Mouse (Mus musculus) frontal cortex, postnatal 10 days (tissue): Measurements from ENCODE around the gene Trim21.

Experiments
- DNase-seq, 2 experiments: peaks; one replicate each; pipeline ENCODE4 v3.0.0; 2022; ENCODE audit warnings: low spot score in 2 of 2, mixed read lengths in 1 of 2

The Trim21 gene

DNA sequence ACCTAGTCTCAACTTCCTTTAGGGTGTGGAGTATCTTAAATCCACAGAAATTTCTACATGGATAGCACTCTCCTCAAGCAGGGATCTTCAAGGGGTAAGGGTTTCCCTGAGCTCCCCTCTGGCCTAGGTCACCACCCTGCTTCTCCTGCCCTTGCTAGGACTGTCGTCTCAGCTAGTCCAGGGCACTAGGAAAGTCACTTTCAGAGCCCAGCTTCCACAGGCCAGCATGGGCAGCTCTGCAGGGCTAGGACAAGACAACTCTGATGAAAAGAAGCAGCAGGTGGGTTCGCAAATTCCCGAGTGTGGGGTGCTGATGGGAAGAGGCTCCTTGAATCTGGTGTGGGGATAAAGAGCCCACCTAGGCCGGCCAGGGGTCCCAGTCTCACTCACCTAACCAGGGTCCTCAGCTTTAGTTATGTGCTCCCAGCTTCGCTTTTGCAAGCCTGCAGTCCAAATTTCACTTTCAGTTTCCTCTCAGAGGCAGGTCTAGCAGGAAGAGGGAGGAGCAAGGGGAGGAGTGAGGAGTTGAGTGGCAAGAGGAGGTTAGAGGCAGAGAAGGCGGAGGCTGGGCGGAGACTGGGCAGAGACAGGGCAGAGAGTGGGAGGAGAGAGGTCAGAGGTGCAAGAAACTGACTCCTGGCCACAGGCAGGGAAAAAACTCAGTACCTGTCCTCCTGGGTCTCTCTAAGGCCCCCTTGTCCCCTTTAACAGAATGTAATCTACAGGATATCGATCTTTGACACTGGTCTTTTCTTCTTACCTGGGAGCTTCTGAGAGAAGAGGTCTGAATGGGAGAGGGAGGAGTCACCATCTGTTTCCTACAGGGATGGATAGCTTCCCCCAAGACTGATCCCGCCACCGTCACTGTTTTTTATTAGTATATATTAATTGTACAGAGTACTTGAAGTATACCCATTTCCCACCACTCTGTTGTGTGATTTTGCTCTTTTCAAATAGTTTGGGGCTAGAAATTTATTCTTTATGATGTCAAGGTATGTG lies at the start of gene Trim21:
Trim21 (minus strand) TSS at position 488 of the 999 bp plus-strand sequence.
- peak; percentile 22 to 44 for DNase-seq

DNA sequence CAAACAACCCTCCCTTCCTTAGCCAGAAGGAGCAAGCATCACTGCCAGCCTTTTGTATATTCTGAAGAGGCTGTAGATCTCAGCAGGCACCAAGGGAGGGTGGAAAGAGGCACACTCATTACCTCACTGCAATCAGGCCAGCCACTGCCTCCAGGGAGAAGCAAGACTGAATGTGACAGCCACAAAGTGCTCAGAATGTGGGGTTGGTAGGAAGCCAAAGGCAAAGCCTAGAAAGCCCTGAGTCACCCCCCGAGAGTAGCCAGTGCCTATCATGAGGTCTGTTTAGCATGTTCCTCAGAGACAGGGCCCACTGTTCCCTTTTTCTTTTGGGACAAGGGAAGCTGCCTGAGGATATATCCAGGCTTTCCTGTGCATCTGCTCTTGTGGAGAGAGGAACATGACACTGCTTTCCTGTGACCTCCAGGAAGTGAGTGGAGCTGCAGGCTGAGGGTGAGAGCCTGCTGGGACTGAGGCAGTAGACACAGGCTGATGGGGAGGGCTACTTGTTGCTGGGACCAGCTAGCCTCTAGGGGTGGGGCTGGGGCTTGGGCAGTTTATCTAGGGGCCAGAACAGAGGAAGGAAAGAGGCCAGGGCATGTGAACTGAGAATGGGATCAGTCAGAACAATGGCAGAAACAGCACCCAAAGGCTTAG lies 32.2 kb upstream of the Trim21 start, which contains the start of gene Olfr552:
Olfr552 (plus strand) TSS at position 393 of the 654 bp plus-strand sequence.
- no peak for DNase-seq

DNA sequence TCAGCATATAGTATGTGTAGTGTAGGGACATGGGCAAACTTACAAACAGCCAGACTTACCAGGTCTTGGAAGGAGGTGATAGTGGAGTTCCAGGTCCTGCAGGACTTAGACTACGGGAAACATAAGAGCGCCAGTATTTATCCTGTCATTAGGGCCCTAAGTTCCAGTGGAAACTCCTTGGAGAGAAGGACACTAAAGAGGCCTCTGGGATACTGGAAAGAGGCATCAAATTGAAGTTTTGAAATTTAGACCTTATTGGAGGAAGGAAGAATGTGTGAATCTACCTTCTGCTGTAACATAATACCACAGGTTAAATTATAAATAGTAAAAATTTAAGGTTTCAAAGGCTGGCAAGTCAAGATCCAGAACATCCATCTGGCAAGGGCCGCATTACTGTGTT lies 26.5 kb upstream of the Trim21 start, which contains the start of gene Olfr551:
Olfr551 (minus strand) TSS at position 101 of the 400 bp plus-strand sequence.
- no peak for DNase-seq

DNA sequence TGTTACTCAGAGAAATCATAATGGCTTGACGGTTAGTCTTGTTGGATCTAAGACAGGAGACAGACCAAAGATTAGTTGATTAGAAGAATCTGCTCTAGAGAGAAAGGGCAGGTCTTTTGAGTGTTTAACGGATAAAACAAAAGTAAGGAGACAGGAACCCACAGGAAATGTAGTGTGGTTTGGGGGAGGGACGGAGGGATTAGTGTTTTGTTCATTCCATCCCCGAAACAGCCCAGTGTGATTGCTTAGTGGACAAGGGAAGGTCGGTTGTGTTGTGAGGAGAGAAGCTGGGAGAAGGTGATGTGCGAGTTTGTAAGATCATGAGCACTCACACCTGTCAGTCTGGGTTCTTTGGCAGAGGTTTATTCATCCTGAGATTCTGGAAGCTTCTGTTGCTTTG lies 10.7 kb upstream of the Trim21 start:
- no peak for DNase-seq

DNA sequence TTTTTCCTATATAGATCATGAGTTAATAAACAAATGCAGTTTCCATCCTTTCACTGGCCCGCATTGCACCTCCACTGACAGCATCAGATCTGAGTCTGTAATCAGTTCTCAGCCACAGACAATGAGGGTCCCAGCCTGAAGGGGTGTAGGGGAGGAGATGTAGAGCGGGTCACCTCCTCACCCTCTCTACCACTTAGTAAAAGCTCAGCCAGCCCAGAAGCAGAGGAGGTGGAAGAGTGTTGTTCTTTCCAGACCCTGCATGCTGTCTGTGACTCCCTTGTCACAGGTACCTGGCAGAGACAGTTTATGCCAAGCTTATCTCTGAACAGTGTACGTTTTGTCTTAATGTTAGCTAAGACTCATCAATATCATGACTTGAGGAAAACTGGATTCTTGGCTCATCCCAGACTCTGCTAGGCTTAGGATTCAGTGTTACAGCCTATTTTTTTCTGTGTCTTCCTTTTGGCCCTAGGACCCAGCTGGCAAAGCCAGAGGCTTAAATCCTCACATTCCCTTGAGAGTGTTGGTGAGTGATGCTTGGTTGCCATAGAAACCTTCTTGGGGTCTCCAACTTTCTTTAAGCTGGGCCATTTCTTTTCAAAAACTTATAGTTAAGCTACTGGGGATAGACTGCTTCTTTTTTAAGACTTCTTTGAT lies 8.0 kb upstream of the Trim21 start:
- no peak for DNase-seq

DNA sequence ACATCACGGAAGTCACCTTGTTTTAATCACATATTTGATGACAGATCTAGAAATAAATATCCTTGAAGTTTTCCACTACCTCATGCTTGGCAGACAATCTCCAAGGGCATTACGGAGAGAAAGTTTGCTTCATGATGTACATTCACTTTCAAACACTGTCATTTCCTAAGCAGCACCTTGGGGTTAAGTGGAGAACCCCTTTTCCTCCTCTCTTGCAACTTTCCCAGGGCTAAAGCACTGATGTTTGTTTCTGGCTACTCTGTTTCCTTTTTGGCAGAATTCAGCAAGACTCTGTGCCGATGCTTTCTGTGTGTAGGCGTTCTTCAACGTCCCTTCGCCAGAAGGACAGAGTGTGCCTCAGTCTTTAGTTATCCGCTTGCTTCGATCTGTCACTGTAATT lies 5.9 kb upstream of the Trim21 start, which contains the start of gene Olfr550:
Olfr550 (plus strand) TSS at position 301 of the 400 bp plus-strand sequence.
- DNase-seq, result no peak

DNA sequence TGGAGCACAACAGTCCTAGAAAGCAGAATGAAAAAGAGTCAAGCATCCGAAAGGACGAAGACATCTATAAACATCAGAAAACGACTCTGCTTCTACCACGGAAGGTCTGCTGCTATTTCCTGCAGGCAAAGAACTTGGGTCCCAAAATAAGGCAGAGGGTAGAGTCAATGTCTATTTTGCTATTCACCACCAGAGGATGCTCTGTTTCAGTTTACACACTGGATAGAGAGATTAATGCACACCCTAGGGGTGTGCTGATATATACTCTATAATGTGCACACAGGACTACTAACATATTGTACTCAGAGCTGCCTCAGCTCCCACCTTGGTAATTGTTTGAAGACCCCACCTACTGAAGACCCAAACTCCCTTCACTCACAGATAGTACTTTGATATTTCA lies 933 bp upstream of the Trim21 start:
- DNase-seq, result no peak

DNA sequence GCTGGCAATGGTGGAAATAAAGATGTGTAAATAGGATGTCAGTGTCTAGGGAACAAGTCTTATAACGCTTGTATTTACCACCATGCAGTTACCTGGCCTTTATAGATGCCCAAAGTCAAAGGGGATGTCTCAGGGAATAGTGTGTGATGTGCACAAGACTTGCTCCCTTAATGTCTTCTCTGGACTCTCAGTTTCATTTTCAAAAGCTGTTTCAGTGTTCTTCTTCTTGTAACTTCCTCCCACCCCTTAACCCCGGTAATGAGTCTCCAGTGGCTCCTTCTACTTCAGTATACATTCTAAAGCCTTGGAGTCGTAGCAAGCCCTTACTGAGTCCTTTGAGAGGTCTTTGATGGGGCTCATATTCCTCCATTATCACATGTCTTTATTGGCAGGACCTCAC lies 12.0 kb downstream of the Trim21 start:
- no peak for DNase-seq

DNA sequence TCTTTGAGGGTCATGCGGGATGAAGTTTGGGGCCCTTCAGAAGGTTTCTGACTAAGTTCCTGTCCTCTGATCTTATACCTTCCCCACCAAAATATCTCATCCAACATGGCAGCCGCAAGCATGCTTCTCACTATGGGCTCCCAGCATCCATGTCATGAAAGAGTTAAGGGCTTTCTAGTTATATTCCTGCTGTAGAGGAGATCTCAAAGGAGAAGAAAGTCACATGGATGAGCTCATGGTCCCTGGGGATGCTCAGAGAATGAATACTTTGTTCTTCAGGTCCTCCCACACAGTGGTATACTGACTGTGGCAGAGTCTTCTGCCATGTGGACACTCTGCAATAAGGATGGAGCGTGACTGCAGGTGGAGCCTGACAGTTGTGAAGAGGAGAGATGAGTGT lies 15.7 kb downstream of the Trim21 start, which contains the start of gene Olfr549:
Olfr549 (plus strand) TSS at position 301 of the 400 bp plus-strand sequence.
- DNase-seq, result no peak

DNA sequence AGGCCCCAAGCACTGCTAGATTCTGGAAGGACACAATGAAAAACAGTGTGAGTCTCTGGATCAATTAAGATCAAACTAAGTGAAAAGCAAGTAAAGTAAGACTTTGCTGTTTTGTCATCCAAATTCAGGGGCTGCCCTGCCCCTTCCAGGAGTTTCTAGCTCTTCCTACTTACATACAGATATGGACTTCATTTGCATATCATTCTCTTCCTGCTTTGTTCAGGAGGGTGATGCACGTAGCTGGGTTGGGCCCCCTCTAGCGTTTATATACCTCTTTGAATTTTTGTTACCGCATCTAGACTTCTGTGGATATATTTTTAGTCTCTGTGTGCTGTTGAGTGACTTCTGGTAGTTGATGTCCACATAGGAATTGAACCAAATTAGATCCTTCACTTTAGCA lies 24.0 kb downstream of the Trim21 start:
- no peak for DNase-seq

DNA sequence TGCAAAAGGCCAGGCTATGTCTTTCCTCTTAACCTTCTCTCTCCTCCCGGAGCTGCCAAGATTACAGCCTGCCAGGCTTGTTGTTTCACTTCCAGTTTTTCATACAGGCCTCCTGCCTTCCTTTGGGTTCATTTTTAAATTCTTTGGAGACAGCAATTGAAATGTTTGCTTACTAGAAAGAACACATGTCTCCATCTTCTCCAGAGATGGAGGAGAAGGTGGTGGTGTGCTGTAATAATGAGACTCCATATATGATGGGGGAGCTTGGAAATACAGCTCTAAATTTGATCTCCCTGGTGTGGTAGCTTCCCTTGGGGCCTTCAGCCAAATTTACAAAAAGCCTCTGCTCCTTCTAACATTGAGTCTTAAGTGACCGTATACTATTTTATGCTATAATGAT lies 24.7 kb downstream of the Trim21 start, which contains the start of gene Olfr548-ps1:
Olfr548-ps1 (plus strand) TSS at position 301 of the 400 bp plus-strand sequence.
- DNase-seq, result no peak

DNA sequence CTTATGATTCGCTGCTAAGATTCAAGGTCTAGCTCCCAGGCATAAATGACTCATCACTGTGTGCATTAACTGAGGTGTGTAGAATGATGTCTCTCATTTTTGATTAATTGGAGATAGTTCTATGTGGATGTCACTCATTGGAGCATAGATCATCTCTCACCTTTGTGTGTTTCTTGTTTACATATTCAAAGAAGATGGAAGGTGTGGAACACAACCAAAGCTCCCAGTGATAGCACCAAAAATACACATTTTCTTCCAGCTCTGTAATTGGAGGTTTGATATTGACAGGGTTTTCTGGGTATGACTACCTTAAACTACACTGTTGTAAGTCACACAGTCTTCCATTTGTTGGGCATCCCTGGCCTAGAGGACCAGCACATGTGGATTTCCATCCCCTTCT lies 30.8 kb downstream of the Trim21 start, which contains the start of gene Olfr547:
Olfr547 (plus strand) TSS at position 301 of the 400 bp plus-strand sequence.
- DNase-seq, result no peak

DNA sequence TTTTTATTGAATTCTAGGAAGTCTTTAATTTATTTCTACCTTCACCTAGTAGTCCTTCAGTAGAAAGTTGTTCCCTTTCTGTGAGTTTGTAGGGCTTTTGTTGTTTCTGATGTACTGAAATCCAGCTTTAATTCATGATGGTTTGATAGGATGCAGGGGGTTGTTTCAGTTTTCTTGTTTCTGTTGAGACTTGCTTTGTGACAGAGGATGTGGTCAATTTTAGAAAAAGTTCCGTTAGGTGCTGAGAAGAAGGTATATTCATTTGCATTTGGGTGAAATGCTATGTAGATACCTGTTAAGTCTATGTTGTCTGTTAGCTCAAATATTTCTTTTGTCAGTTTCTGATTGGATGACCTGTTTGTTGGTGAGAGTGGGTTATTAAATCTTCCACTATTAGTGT lies 36.2 kb downstream of the Trim21 start:
- no peak for DNase-seq

DNA sequence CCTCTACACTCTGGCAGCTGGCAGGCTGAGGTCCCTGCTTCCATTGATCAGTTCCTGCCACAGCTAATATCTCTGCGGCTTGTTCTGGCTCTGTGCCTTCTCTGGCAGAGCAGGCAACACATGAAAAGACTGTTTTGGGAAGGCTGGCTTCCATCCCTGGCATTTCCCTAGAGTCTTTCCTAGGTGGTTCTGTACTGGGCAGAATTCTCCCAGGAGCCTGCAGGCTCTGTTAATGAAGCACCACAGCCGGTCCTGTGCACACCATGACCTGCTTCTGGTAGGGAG lies 48.3 kb downstream of the Trim21 start:
- no peak for DNase-seq

DNA sequence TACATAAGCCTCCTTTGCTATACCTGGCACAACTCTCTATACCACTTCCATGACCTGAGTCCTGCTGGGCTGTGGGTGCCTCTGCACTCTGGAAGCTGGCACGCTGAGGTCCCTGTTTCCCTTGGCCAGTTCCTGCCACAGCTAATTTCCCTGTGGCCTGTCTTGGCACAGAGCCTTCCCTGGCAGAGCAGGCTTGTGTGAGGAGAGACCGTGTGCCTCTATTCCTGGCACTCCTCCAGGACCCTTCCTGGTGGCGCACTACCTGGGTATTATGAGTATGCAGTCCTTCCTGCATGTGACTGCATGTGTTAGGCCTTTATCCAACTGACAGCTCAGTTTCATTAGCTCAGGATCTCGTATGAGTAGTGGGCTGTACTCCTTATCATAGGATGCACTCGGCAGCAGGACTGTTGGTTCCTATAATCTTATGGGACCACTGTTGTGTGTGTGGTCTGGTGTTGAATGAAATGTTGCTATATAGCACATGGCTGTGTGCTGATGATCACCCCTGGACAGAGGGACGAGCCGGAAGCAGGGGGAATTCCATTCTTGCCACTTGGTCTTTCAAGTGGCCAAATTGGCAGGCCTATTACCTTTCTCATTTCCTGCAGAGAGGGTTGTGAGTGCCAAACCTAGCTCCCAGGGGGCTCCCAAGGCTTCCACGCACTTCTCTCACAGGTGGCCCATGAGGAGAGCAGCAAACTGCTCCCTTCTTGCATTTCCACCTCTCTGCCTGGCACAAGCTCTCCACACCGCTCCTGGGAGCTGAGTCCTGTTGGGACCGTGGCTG lies 48.8 kb downstream of the Trim21 start:
- no peak for DNase-seq

DNA sequence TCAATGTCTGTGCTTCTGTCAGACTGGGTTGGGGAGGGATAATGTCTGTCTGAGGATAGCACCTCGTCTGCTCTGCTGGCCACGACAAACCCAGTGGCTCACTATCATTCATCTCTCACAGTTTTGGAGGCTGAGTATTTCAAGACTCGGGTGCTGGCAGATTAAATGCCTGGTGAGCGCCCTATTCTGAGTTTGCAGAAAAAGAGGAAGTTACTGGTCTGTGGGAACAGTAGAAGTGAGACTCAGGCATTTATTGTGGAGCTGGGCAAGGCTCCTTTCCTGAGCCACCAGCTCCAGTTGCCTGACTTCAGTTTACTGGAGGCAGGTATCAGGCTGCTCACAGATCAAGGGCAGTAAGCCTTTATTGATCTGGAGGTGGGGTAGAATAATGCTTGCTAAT lies 51.1 kb downstream of the Trim21 start:
- DNase-seq, result no peak

DNA sequence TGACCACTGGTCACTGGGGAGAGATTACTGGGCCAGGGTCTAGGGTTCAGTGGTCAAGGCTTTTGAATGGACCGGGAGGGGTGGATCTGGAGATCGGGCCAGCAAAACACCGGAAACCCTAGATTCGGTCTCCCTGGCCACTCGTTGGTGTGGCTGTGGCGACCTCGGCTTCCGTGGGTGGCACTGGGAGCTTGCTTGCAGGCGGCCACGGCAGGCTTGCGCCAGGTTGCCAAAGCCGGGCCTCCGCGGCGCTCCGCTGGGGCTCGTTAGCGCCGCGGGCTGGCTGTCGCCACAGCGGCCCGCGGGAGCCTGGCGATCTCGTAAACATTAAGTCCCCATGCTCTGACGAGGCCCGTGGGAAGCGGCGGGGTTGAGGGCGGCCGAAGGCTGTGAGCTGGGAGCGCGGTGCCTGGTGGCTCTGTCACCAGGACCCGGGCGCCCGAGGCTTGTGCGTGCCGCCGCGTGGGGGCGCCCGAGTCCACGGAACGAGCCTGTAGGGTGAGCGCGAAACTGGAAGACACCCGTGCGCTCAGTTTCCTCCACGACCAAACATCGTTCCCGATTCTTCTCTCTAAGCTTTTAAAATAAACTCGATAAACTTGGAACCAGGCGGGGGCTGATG lies 52.4 kb downstream of the Trim21 start:
- DNase-seq, result peak; percentile 67 to 85

DNA sequence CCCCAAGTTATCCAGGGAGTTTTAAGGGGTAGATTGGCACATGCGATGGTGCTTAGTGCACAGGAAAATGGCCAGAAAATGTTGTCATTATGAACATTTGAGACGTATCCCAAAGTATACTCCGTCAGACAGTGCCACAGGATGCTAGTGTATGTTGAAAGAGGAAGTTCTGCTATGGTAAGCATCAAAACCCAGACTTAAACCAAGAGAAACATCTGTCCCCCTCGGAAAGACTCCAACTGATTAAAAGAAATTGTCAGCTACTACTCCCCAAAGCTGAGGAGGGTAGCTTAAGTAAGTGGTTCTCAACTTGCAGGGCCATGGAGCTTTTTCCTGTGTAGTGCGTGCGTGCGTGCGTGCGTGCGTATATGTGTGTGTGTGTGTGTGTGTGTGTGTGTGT lies 53.4 kb downstream of the Trim21 start:
- no peak for DNase-seq

DNA sequence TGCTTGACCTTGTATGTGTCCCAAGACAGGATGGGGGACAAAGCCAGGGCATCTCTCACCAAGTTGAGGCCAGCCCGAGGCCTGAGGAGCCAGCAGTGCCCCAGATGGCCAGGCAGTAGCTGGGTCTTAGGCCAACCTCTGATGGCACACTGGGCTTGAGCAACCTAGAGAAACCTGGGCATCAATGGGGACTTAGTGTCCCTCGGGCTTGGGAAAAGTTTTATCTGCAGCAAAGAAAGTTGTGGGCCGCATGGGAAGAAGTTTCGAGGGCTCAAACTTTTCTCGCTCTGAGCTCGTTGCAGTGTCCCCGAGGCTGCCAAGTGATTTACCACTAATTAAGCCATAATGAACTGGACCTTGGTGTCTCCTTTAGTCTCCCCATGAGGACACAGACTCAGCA lies 55.6 kb downstream of the Trim21 start:
- no peak for DNase-seq

DNA sequence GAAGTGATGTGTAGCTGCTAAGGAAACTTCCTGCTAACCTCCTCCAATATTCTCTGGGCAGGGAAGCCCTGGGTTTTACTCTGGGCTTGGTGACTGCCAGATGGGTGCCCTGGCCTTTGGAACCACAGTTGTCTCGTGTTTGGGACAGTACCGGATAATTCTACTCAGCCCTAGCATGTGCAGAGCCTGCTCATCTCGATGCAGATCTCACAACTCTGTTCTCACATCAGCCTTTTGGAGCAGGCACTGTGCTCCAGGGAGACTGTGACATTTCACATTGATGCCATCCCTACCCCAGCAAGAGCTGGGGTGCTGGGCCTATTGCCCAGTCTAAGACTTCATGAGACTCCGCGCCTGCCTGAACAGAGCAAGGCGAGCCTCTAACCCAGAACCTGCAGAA lies 56.6 kb downstream of the Trim21 start:
- no peak for DNase-seq

DNA sequence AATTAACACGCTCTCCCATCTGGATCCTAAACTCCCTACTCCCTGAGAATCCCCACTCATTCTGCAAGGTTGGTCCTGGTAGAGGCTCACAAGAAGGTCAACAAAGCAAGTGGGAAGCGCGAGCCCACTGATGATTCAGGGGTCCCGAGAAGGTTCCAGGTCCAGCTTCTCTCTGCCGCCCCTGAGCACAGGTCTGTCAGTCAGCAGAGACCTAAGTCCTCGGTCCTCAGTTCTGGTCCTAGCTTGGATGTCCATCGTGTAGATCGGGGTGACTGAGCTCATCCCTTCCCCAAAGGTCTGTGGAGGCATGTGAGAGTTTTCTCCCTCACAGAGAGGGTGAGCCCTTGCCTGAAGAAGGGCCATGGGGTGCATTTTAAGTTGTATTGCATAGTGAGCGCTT lies 57.2 kb downstream of the Trim21 start:
- no peak for DNase-seq
